Mouse (Mus musculus) erythroblast, embryonic 14.5 days (primary cell): ENCODE data around the gene Strn3.

Experiments used
- GATA1 ChIP-seq: IDR thresholded peaks from 2 replicates; pipeline ENCODE4 v1.6.1; 2012; ENCODE audit warnings: low read length, inconsistent platforms, mixed read lengths
- TAL1 ChIP-seq: IDR thresholded peaks from 3 replicates; pipeline ENCODE4 v1.6.1; 2012; ENCODE audit warnings: low read length, inconsistent platforms, mixed read lengths

DNA sequence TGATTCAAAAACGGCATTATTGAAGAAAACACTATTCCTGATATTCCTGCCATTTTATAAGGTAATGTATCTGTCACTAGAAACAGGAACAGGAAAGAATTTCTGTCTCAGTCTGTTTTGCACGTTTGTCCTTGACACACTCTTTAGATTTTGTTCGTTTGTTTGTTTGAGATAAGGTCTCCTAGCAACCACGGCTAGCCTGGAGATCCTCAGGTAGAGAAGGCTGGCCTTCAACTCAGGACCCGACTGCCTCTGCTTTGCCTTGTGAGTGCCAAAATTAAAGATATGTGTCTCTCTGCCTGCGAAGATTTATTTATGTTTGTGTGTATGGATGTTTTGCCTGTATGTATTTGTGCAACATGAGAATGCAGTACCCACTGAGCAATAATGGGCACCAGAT is 49.8 kb downstream of the Strn3 start:
- TF ChIP-seq TAL1 (no peak), GATA1 (no peak)
